Mouse (Mus musculus) heart, embryonic 13.5 days (tissue): ENCODE measurements around the gene P4hb. TPM values are rescaled to one million over a fixed set of nuclear protein-coding genes. Genes with fewer than 3 reads are reported as not detected.
"Not testable (repeated sequence)": the region's sequence is repeated elsewhere in the genome, so short reads cannot be mapped to it uniquely, and the experiment has no call there.

Experiments used
- ATAC-seq: fragments of 200-750 bp; cut with Nextera tagmentation; 2 replicates; pipeline ENCODE4 v1.8.0; 2017; ENCODE audit warnings: moderate TSS enrichment; ENCODE audit not compliant: insufficient number of reproducible peaks, low FRiP score, low TSS enrichment; ENCODE audit errors: extremely low read depth
- H3K27ac ChIP-seq: fragments of 300-500 bp; sonication (generic); replicated peaks from 2 replicates; pipeline ENCODE4 v1.5.1; 2015; ENCODE audit warnings: moderate library complexity, mild to moderate bottlenecking, inconsistent platforms
- H3K27me3 ChIP-seq: fragments of 300-500 bp; sonication (generic); replicated peaks from 2 replicates; pipeline ENCODE4 v1.6.1; 2015; ENCODE audit warnings: mild to moderate bottlenecking, inconsistent platforms
- H3K36me3 ChIP-seq: fragments of 300-500 bp; sonication (generic); 2 replicates; pipeline ENCODE4 v1.6.1; 2015; ENCODE audit warnings: mild to moderate bottlenecking, inconsistent platforms
- H3K4me1 ChIP-seq: fragments of 300-500 bp; sonication (generic); 2 replicates; pipeline ENCODE4 v1.6.1; 2015; ENCODE audit warnings: inconsistent platforms
- H3K4me2 ChIP-seq: fragments of 300-500 bp; sonication (generic); 2 replicates; pipeline ENCODE4 v1.6.1; 2015; ENCODE audit warnings: inconsistent platforms, mild to moderate bottlenecking, moderate library complexity
- H3K4me3 ChIP-seq: fragments of 300-500 bp; sonication (generic); 2 replicates; pipeline ENCODE4 v1.5.1; 2015; ENCODE audit warnings: moderate library complexity, mild to moderate bottlenecking, inconsistent platforms
- H3K9ac ChIP-seq: fragments of 300-500 bp; sonication (generic); 2 replicates; pipeline ENCODE4 v1.6.1; 2015; ENCODE audit warnings: inconsistent platforms, mild to moderate bottlenecking, moderate library complexity
- H3K9me3 ChIP-seq: fragments of 300-500 bp; sonication (generic); 2 replicates; pipeline ENCODE4 v1.6.1; 2016; ENCODE audit warnings: inconsistent platforms
- WGBS: fragments of 180-500 bp; shearing (Covaris S2); methylation state at CpG from one replicate; pipeline ENCODE4 v1.1.7; 2015; ENCODE audit warnings: mixed read lengths; 5-methylcytosine and 5-hydroxymethylcytosine counted together
- polyA plus RNA-seq: library from polyadenylated mRNA; unstranded; fragments of >200 nt; fragmentation: Nextera tagmentation; extraction: Ambion mirVana; gene quantifications from 2 replicates; pipeline ENCODE4 v1.2.1, GENCODE M21; 2015

P4hb gene
- polyA plus RNA-seq, 1 experiment from 2014 or later: 427 TPM

GRCm38 (mm10) chr11:120518558-120518957, 54.5 kb downstream of the P4hb start:
- Histone ChIP-seq H3K9me3 (no peaks in the 10 kb centered on the region), H3K9ac (peak overlapping the region; percentile 16; the same call in 1 of the 2 replicates), H3K4me3 (no peak overlapping the region), H3K4me1 (peaks cover 33% of the 10 kb centered on the region), H3K36me3 (no peaks in the 10 kb centered on the region), H3K4me2 (no peak overlapping the region), H3K27me3 (0 out of 2 replicates have a peak, but pooled peaks cover 5% of the 10 kb centered on the region), H3K27ac (0 out of 2 replicates have a peak overlapping the region, but pooled peaks have one; percentile 40)
- 49% methylated on average over 6 of the region's 6 CpGs for WGBS
- ATAC-seq: no peak

GRCm38 (mm10) chr11:120518027-120518426, 55.0 kb downstream of the P4hb start:
- Histone ChIP-seq H3K4me2 (no peak overlapping the region), H3K4me3 (no peak overlapping the region), H3K36me3 (no peaks in the 10 kb centered on the region), H3K9ac (peak overlapping the region; percentile 16; the same call in 1 of the 2 replicates), H3K9me3 (no peaks in the 10 kb centered on the region), H3K27me3 (0 out of 2 replicates have a peak, but pooled peaks cover 5% of the 10 kb centered on the region), H3K4me1 (peaks cover 33% of the 10 kb centered on the region), H3K27ac (0 out of 2 replicates have a peak overlapping the region, but pooled peaks have one; percentile 40)
- WGBS: 56% methylated on average over 6 of the region's 6 CpGs
- ATAC-seq: no peak

GRCm38 (mm10) chr11:120517147-120517546, 55.9 kb downstream of the P4hb start:
- ATAC-seq: no peak
- H3K4me1 ChIP-seq: peaks cover 33% of the 10 kb centered on the region
- no peak overlapping the region for H3K9ac ChIP-seq
- WGBS: 74% methylated on average over 4 of the region's 4 CpGs
- H3K36me3 ChIP-seq: no peaks in the 10 kb centered on the region
- no peak overlapping the region for H3K4me2 ChIP-seq
- H3K27me3 ChIP-seq: 0 out of 2 replicates have a peak, but pooled peaks cover 5% of the 10 kb centered on the region
- no peak overlapping the region for H3K27ac ChIP-seq
- no peaks in the 10 kb centered on the region for H3K9me3 ChIP-seq
- no peak overlapping the region for H3K4me3 ChIP-seq

GRCm38 (mm10) chr11:120515611-120516010, 57.4 kb downstream of the P4hb start:
- no peak overlapping the region for H3K27ac ChIP-seq
- H3K4me1 ChIP-seq: peaks cover 30% of the 10 kb centered on the region
- H3K36me3 ChIP-seq: no peaks in the 10 kb centered on the region
- no peak overlapping the region for H3K4me3 ChIP-seq
- peak; percentile 46; the same call in 1 of the 2 replicates for ATAC-seq
- H3K4me2 ChIP-seq: no peak overlapping the region
- H3K9me3 ChIP-seq: no peaks in the 10 kb centered on the region
- H3K27me3 ChIP-seq: 0 out of 2 replicates have a peak, but pooled peaks cover 5% of the 10 kb centered on the region
- WGBS: 17% methylated on average over 17 of the region's 17 CpGs
- no peak overlapping the region for H3K9ac ChIP-seq

- H3K9me3 ChIP-seq, H3K9ac ChIP-seq, H3K4me3 ChIP-seq, H3K4me2 ChIP-seq, H3K27ac ChIP-seq, H3K36me3 ChIP-seq, ATAC-seq, H3K27me3 ChIP-seq: not testable (repeated sequence)
- 76% methylated on average over 2 of the region's 2 CpGs for WGBS
- H3K4me1 ChIP-seq: peaks cover 23% of the 10 kb centered on the region
Measured at GRCm38 (mm10) chr11:120514262-120514661, 58.8 kb downstream of the P4hb start.

GRCm38 (mm10) chr11:120512790-120513453, 60.1 kb downstream of the P4hb start:
- 0 out of 2 replicates have a peak, but pooled peaks cover 5% of the 10 kb centered on the region for H3K27me3 ChIP-seq
- peaks cover 14% of the 10 kb centered on the region for H3K4me1 ChIP-seq
- WGBS: 52% methylated on average over 6 of the region's 6 CpGs
- H3K9ac ChIP-seq: no peak overlapping the region
- no peaks in the 10 kb centered on the region for H3K9me3 ChIP-seq
- H3K4me3 ChIP-seq: no peak overlapping the region
- H3K4me2 ChIP-seq: no peak overlapping the region
- H3K36me3 ChIP-seq: no peaks in the 10 kb centered on the region
- no peak for ATAC-seq
- H3K27ac ChIP-seq: no peak overlapping the region

GRCm38 (mm10) chr11:120510375-120511030, 62.5 kb downstream of the P4hb start:
- Histone ChIP-seq H3K9ac (peak overlapping the region; percentile 80), H3K4me3 (peak overlapping the region; percentile 44), H3K9me3 (no peaks in the 10 kb centered on the region), H3K4me2 (peak overlapping the region; percentile 69), H3K36me3 (no peaks in the 10 kb centered on the region), H3K27ac (peak overlapping the region; percentile 41; the same call in 1 of the 2 replicates), H3K4me1 (peaks cover 13% of the 10 kb centered on the region), H3K27me3 (no peaks in the 10 kb centered on the region)
- 6% methylated on average over 16 of the region's 16 CpGs for WGBS
- ATAC-seq: no peak

Other genes with a start within 250 kb of the P4hb start
- 1,234 and 1,290 TPM in 2 replicates for gene Actg1, start 224.7 kb downstream of the P4hb start, polyA plus RNA-seq
- gene Fscn2, start 211.7 kb downstream of the P4hb start, polyA plus RNA-seq: 0.31 and 0.50 TPM in 2 replicates
- gene Faap100, start 194.5 kb downstream of the P4hb start, polyA plus RNA-seq: 29.1 and 33.5 TPM in 2 replicates
- gene Nploc4, start 135.5 kb downstream of the P4hb start, polyA plus RNA-seq: 28.2 and 28.3 TPM in 2 replicates
- gene Tspan10, start 130.6 kb downstream of the P4hb start, polyA plus RNA-seq: not detected in 2 replicates
- gene Pde6g, start 119.8 kb downstream of the P4hb start, polyA plus RNA-seq: not detected in 2 replicates
- 14.2 and 16.6 TPM in 2 replicates for gene Oxld1, start 115.2 kb downstream of the P4hb start, polyA plus RNA-seq
- gene Ccdc137, start 115.1 kb downstream of the P4hb start, polyA plus RNA-seq: 19.1 and 21.1 TPM in 2 replicates
- gene Arl16, start 105.6 kb downstream of the P4hb start, polyA plus RNA-seq: 36.4 and 39.3 TPM in 2 replicates
- 212 and 228 TPM in 2 replicates for gene Mrpl12, start 88.6 kb downstream of the P4hb start, polyA plus RNA-seq
- gene Slc25a10, start 81.4 kb downstream of the P4hb start, polyA plus RNA-seq: 42.9 and 43.2 TPM in 2 replicates
- gene Gcgr, start 42.6 kb downstream of the P4hb start, polyA plus RNA-seq: 2.1 and 2.4 TPM in 2 replicates
- gene Mcrip1, start 23.5 kb downstream of the P4hb start, polyA plus RNA-seq: 134 and 140 TPM in 2 replicates
- gene Ppp1r27, start 22.1 kb downstream of the P4hb start, polyA plus RNA-seq: not detected in 2 replicates
- gene Arhgdia, start 8.4 kb upstream of the P4hb start, polyA plus RNA-seq: 435 and 436 TPM in 2 replicates
- 253 and 284 TPM in 2 replicates for gene Alyref, start 25.1 kb upstream of the P4hb start, polyA plus RNA-seq
- 174 and 199 TPM in 2 replicates for gene Anapc11, start 25.2 kb upstream of the P4hb start, polyA plus RNA-seq
- 14.9 and 18.6 TPM in 2 replicates for gene Npb, start 35.2 kb upstream of the P4hb start, polyA plus RNA-seq
- 71.8 and 90.4 TPM in 2 replicates for gene Pcyt2, start 44.7 kb upstream of the P4hb start, polyA plus RNA-seq
- gene Sirt7, start 52.0 kb upstream of the P4hb start, polyA plus RNA-seq: 17.7 and 20.4 TPM in 2 replicates
- gene Mafg, start 60.3 kb upstream of the P4hb start, polyA plus RNA-seq: 18.1 and 19.9 TPM in 2 replicates
- 22.2 and 23.5 TPM in 2 replicates for gene Pycr1, start 70.5 kb upstream of the P4hb start, polyA plus RNA-seq
- 13.0 and 13.9 TPM in 2 replicates for gene Myadml2, start 74.9 kb upstream of the P4hb start, polyA plus RNA-seq
- gene Notum, start 87.9 kb upstream of the P4hb start, polyA plus RNA-seq: 2.3 and 2.7 TPM in 2 replicates
- gene Aspscr1, start 99.7 kb upstream of the P4hb start, polyA plus RNA-seq: 105 and 109 TPM in 2 replicates
- 120 and 122 TPM in 2 replicates for gene Cenpx, start 140.5 kb upstream of the P4hb start, polyA plus RNA-seq
- gene Lrrc45, start 140.7 kb upstream of the P4hb start, polyA plus RNA-seq: 27.8 and 28.1 TPM in 2 replicates
- 6.4 and 9.8 TPM in 2 replicates for gene Rac3, start 148.2 kb upstream of the P4hb start, polyA plus RNA-seq
- 7.5 and 7.6 TPM in 2 replicates for gene Dcxr, start 154.0 kb upstream of the P4hb start, polyA plus RNA-seq
- 2.1 and 3.8 TPM in 2 replicates for gene Cbr2, start 158.9 kb upstream of the P4hb start, polyA plus RNA-seq
- 1.8 and 2.6 TPM in 2 replicates for gene Hmga1b, start 189.5 kb upstream of the P4hb start, polyA plus RNA-seq
- 21.4 and 24.5 TPM in 2 replicates for gene Rfng, start 211.0 kb upstream of the P4hb start, polyA plus RNA-seq
- 139 and 146 TPM in 2 replicates for gene Gps1, start 211.0 kb upstream of the P4hb start, polyA plus RNA-seq
- gene Dus1l, start 223.2 kb upstream of the P4hb start, polyA plus RNA-seq: 40.8 and 45.2 TPM in 2 replicates